Mouse (Mus musculus): ENCODE data around the gene Adam12. TPM values are rescaled to one million over a fixed set of nuclear protein-coding genes. Genes with fewer than 3 reads are reported as not detected.

Adam12 gene
- polyA plus RNA-seq, 1 experiment from 2014 or later, result 5.4 TPM

DNA sequence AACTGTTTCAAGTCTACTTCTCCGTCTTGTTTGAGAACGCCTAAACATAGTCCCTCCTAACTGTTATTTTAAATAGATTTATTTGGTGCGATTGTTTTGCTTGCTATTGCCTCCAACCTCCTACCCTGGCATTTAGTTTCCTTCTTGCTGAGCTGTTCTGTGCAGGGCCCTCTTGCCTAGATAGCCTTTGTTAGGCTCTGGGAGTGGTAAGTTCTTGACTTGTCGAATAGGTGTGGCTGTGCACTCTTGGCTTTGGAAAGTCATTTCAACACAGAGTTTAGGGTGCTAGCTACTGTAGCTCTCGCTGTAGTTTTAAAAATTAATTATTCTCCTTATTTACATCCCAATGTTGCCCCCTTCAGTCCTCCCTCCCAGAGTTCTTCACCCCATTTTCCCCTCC lies 222.8 kb downstream of the Adam12 start:
- Histone ChIP-seq H3K27ac (ENCODE audit: low read depth, low read length) (no peak overlapping the region), H3K4me3 (ENCODE audit: low read depth, low read length) (no peak overlapping the region), H3K4me2 (ENCODE audit: low read depth) (no peak overlapping the region), H3K27me3 (ENCODE audit: control insufficient read depth, insufficient read depth, low read length) (no peaks in the 10 kb centered on the region), H3K9ac (ENCODE audit: low read length) (no peak overlapping the region), H3K4me1 (ENCODE audit: control insufficient read depth, insufficient read depth, low read length) (no peaks in the 10 kb centered on the region), H3K9me3 (ENCODE audit: control insufficient read depth, low read length) (no peaks in the 10 kb centered on the region), H3K36me3 (ENCODE audit: control insufficient read depth, insufficient read depth, low read length) (no peaks in the 10 kb centered on the region)
- ATAC-seq (ENCODE audit: insufficient read depth, low FRiP score, low TSS enrichment) (no peak), DNase-seq (ENCODE audit: low spot score) (no peak)
- WGBS, result 85% methylated on average over 5 of the region's 5 CpGs

DNA sequence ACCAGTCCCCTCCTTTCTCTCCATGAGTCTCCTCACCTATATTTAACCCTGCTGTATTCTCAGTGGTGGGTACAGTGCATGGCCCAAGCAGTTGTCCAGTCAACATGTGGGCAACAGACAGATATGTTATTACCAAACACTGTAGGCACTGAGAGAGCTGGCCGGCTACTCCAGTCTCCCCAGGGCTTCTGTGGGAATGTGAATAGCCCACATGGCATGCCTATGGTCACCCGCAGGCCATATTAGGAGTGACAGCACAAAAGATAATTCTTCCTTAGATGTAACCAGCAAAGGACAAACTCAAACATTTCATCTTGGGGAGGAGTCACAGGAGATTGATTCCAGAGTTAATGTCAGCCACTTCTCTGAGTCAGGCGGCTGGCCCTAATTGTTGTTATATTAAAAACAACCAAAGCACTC lies 224.0 kb downstream of the Adam12 start:
- Histone ChIP-seq H3K4me2 (ENCODE audit: low read depth) (no peak overlapping the region), H3K9ac (ENCODE audit: low read length) (no peak overlapping the region), H3K27ac (ENCODE audit: low read depth, low read length) (no peak overlapping the region), H3K27me3 (ENCODE audit: control insufficient read depth, insufficient read depth, low read length) (no peaks in the 10 kb centered on the region), H3K9me3 (ENCODE audit: control insufficient read depth, low read length) (no peaks in the 10 kb centered on the region), H3K36me3 (ENCODE audit: control insufficient read depth, insufficient read depth, low read length) (no peaks in the 10 kb centered on the region), H3K4me3 (ENCODE audit: low read depth, low read length) (no peak overlapping the region), H3K4me1 (ENCODE audit: control insufficient read depth, insufficient read depth, low read length) (no peaks in the 10 kb centered on the region)
- ATAC-seq (ENCODE audit: insufficient read depth, low FRiP score, low TSS enrichment), result no peak
- DNase-seq (ENCODE audit: low spot score), result no peak
- WGBS, result 82% methylated on average over 3 of the region's 3 CpGs

DNA sequence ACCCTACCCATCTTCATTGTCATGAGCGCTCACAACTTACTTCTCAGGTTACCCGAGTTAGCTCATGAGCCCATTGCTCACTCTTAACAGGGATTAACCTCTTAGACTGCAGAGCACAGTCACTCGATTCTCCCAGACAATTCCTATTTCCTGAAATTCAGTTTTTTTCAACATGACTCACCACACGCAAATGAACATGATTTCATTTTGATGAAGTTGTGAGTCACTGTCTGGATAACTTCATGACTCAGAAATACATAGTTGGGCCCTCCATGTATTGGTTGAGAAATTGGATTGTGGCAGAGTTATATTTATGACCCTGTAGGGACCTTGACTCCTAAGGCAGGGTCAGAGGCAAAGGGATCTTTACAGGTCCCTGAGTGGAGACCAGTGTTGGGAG lies 230.4 kb downstream of the Adam12 start:
- Histone ChIP-seq H3K4me2 (ENCODE audit: low read depth) (no peak overlapping the region), H3K4me1 (ENCODE audit: control insufficient read depth, insufficient read depth, low read length) (no peaks in the 10 kb centered on the region), H3K4me3 (ENCODE audit: low read depth, low read length) (no peak overlapping the region), H3K27me3 (ENCODE audit: control insufficient read depth, insufficient read depth, low read length) (no peaks in the 10 kb centered on the region), H3K27ac (ENCODE audit: low read depth, low read length) (no peak overlapping the region), H3K9ac (ENCODE audit: low read length) (no peak overlapping the region), H3K36me3 (ENCODE audit: control insufficient read depth, insufficient read depth, low read length) (no peaks in the 10 kb centered on the region), H3K9me3 (ENCODE audit: control insufficient read depth, low read length) (no peaks in the 10 kb centered on the region)
- DNase-seq (ENCODE audit: low spot score) (no peak), ATAC-seq (ENCODE audit: insufficient read depth, low FRiP score, low TSS enrichment) (no peak)
- 90% methylated on average over 4 of the region's 4 CpGs for WGBS

DNA sequence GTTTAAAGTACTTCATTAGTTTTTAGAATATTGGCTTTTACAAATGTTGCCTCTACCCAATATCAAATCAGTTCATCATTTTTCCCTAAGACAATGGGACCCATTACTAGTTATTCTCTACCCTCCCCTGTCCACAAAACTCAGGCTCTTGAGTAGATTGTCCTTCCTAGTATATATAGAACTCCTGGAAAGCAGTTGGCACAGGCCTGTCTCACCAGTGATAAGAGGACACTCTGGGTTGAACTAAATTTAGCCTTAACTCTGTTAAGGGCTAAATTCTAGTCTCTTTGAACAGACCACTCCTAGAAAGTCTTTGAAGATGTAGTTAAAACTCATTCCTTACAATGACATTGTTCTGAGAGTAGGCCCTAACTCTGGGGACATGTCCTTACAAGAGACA lies 241.0 kb downstream of the Adam12 start:
- Histone ChIP-seq H3K27ac (ENCODE audit: low read depth, low read length) (no peak overlapping the region), H3K4me3 (ENCODE audit: low read depth, low read length) (no peak overlapping the region), H3K9me3 (ENCODE audit: control insufficient read depth, low read length) (no peaks in the 10 kb centered on the region), H3K4me2 (ENCODE audit: low read depth) (no peak overlapping the region), H3K9ac (ENCODE audit: low read length) (no peak overlapping the region), H3K36me3 (ENCODE audit: control insufficient read depth, insufficient read depth, low read length) (no peaks in the 10 kb centered on the region), H3K4me1 (ENCODE audit: control insufficient read depth, insufficient read depth, low read length) (no peaks in the 10 kb centered on the region), H3K27me3 (ENCODE audit: control insufficient read depth, insufficient read depth, low read length) (no peaks in the 10 kb centered on the region)
- DNase-seq (ENCODE audit: low spot score) (no peak), ATAC-seq (ENCODE audit: insufficient read depth, low FRiP score, low TSS enrichment) (no peak)

DNA sequence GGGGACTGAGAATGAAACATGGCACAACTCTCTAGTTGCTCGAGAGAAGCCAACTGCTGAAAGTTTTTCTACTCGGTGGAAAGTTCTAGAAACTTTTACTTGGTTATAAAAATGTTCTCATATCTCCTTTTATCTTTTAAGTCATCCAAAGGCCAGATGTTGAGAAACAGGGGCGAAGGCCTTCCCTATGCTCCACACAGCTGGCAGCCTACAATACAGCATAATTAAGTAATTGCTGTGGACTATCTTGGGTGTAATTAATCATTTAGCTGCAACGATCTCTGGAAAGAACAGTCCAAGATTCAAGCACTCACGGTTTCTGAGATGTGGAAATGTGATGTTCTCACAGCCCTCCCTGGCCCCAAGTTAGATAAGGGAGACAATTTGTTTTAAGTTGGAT lies 243.6 kb downstream of the Adam12 start:
- WGBS, result 87% methylated on average over 5 of the region's 5 CpGs
- Histone ChIP-seq H3K36me3 (ENCODE audit: control insufficient read depth, insufficient read depth, low read length) (no peaks in the 10 kb centered on the region), H3K27me3 (ENCODE audit: control insufficient read depth, insufficient read depth, low read length) (no peaks in the 10 kb centered on the region), H3K27ac (ENCODE audit: low read depth, low read length) (no peak overlapping the region), H3K9me3 (ENCODE audit: control insufficient read depth, low read length) (no peaks in the 10 kb centered on the region), H3K4me2 (ENCODE audit: low read depth) (no peak overlapping the region), H3K9ac (ENCODE audit: low read length) (no peak overlapping the region), H3K4me1 (ENCODE audit: control insufficient read depth, insufficient read depth, low read length) (no peaks in the 10 kb centered on the region), H3K4me3 (ENCODE audit: low read depth, low read length) (no peak overlapping the region)
- no peak for DNase-seq (ENCODE audit: low spot score)
- no peak for ATAC-seq (ENCODE audit: insufficient read depth, low FRiP score, low TSS enrichment)

DNA sequence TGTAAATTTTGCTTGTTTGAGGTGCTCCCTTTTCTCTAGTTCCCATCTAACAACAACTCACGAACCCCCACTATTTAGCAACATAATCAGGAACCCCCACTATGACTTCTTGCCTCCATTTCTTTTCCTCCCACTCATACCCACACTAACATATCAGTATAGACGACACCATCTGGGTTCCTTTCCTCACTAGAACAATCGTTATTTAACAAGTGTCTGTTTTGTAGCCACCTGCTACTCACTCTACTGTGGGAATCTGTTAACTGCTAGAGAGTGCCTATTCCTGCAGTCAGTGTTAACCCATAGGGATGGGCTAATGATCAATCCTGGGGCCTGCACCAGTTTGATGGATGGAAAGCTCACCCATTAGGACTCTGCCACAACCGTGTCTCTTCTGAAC lies 245.7 kb downstream of the Adam12 start:
- no peaks in the 10 kb centered on the region for H3K36me3 ChIP-seq (ENCODE audit: control insufficient read depth, insufficient read depth, low read length)
- no peak for ATAC-seq (ENCODE audit: insufficient read depth, low FRiP score, low TSS enrichment)
- H3K27ac ChIP-seq (ENCODE audit: low read depth, low read length), result no peak overlapping the region
- H3K9ac ChIP-seq (ENCODE audit: low read length), result no peak overlapping the region
- H3K9me3 ChIP-seq (ENCODE audit: control insufficient read depth, low read length), result no peaks in the 10 kb centered on the region
- no peaks in the 10 kb centered on the region for H3K4me1 ChIP-seq (ENCODE audit: control insufficient read depth, insufficient read depth, low read length)
- H3K4me2 ChIP-seq (ENCODE audit: low read depth), result no peak overlapping the region
- WGBS, result 77% methylated on average over 4 of the region's 4 CpGs
- H3K27me3 ChIP-seq (ENCODE audit: control insufficient read depth, insufficient read depth, low read length), result no peaks in the 10 kb centered on the region
- no peak overlapping the region for H3K4me3 ChIP-seq (ENCODE audit: low read depth, low read length)
- no peak for DNase-seq (ENCODE audit: low spot score)

DNA sequence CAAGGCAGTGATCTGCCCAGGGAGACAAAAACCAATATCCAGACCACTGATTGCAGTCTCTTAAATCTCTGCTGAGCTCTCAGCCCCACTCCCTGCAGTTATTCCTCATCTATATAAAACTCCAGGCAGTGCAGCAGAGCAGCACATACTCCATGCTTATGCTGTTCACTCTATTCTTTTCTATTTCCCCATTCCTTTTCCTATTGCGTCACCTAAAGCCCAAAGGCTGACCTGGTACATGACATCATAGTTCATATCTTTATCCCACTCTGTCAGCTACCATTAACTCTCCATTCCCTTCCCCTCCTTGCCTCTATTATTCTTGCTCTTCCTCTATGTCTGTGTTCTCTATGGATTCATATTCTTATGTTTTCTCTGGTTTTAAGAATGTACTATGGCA lies 246.3 kb downstream of the Adam12 start:
- no peaks in the 10 kb centered on the region for H3K36me3 ChIP-seq (ENCODE audit: control insufficient read depth, insufficient read depth, low read length)
- no peaks in the 10 kb centered on the region for H3K27me3 ChIP-seq (ENCODE audit: control insufficient read depth, insufficient read depth, low read length)
- H3K4me1 ChIP-seq (ENCODE audit: control insufficient read depth, insufficient read depth, low read length), result no peaks in the 10 kb centered on the region
- no peak overlapping the region for H3K4me2 ChIP-seq (ENCODE audit: low read depth)
- H3K9me3 ChIP-seq (ENCODE audit: control insufficient read depth, low read length), result no peaks in the 10 kb centered on the region
- WGBS, result 78% methylated on average over 1 of the region's 1 CpGs
- no peak overlapping the region for H3K9ac ChIP-seq (ENCODE audit: low read length)
- ATAC-seq (ENCODE audit: insufficient read depth, low FRiP score, low TSS enrichment) (no peak), DNase-seq (ENCODE audit: low spot score) (no peak)
- no peak overlapping the region for H3K4me3 ChIP-seq (ENCODE audit: low read depth, low read length)
- no peak overlapping the region for H3K27ac ChIP-seq (ENCODE audit: low read depth, low read length)

DNA sequence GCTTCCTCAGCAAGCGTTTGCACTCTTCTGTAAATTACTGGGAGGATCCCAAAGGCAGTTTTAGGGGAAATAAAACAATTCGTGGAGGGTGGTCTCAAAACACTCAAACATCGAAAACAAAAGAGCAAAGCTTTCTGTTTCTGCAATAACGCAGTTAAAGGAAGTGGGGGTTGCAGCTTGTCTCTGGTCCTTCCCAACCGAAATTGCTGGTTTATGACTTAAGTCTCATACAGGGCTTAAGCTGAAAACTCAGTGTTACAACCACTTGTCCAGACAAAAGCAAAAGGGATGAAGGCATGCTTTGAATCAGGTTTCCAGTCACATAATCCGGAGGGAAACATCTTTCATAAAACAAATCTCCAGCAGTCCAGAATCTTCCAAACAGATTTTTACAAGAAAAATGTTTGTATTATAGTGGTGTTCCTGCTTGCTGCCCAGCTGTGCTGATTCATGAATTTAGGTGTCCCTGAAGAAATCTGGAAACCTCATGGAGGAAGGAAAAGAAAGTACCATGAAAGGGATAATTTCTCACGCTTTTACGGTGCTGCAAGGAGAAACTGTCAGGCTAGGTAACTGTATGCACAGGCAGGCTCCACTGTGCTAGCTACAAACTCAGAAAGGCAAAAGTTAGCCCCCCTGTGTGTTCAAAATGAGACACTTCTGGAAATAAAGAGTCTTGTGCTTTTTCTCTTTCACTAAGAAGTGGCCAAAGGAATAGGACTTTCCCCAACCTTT lies 255.4 kb downstream of the Adam12 start:
- Histone ChIP-seq H3K4me3 (ENCODE audit: low read depth, low read length) (no peak overlapping the region), H3K27ac (ENCODE audit: low read depth, low read length) (no peak overlapping the region), H3K9ac (ENCODE audit: low read length) (no peak overlapping the region), H3K4me2 (ENCODE audit: low read depth) (no peak overlapping the region), H3K9me3 (ENCODE audit: control insufficient read depth, low read length) (no peaks in the 10 kb centered on the region), H3K27me3 (ENCODE audit: control insufficient read depth, insufficient read depth, low read length) (no peaks in the 10 kb centered on the region), H3K4me1 (ENCODE audit: control insufficient read depth, insufficient read depth, low read length) (no peaks in the 10 kb centered on the region), H3K36me3 (ENCODE audit: control insufficient read depth, insufficient read depth, low read length) (no peaks in the 10 kb centered on the region)
- ATAC-seq (ENCODE audit: insufficient read depth, low FRiP score, low TSS enrichment) (no peak), DNase-seq (ENCODE audit: low spot score) (no peak)
- 21% methylated on average over 8 of the region's 8 CpGs for WGBS

DNA sequence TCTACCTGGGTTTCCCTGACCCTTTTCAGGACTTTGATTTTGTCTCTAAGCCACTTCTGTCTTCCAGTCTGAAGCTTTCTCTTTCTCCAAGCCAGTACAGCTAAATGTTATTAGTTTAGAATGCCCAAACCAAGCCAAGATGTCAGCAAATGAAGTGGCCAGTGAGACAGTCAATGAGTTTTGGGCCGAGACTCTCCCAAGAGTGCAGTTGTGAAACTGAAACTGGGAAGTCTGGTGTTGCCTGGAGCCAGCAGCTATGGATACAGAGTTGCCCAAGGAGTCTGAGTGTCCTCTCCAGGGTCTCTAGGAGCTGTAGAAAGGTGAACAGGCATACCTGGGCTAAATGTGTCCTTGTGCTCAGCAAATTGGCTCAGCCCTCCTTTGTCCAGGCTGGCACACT lies 260.9 kb downstream of the Adam12 start:
- no peak overlapping the region for H3K4me2 ChIP-seq (ENCODE audit: low read depth)
- no peaks in the 10 kb centered on the region for H3K9me3 ChIP-seq (ENCODE audit: control insufficient read depth, low read length)
- H3K27me3 ChIP-seq (ENCODE audit: control insufficient read depth, insufficient read depth, low read length), result no peaks in the 10 kb centered on the region
- H3K9ac ChIP-seq (ENCODE audit: low read length), result no peak overlapping the region
- H3K36me3 ChIP-seq (ENCODE audit: control insufficient read depth, insufficient read depth, low read length), result no peaks in the 10 kb centered on the region
- 68% methylated on average over 1 of the region's 1 CpGs for WGBS
- H3K27ac ChIP-seq (ENCODE audit: low read depth, low read length), result no peak overlapping the region
- ATAC-seq (ENCODE audit: insufficient read depth, low FRiP score, low TSS enrichment), result no peak
- DNase-seq (ENCODE audit: low spot score), result no peak
- no peak overlapping the region for H3K4me3 ChIP-seq (ENCODE audit: low read depth, low read length)
- no peaks in the 10 kb centered on the region for H3K4me1 ChIP-seq (ENCODE audit: control insufficient read depth, insufficient read depth, low read length)

Measured in neural tube, embryonic 11.5 days (tissue).